Mouse (Mus musculus): ENCODE results near the gene Nags. TPM values are rescaled to one million over a fixed set of nuclear protein-coding genes. Genes with fewer than 3 reads are reported as not detected.

Nags gene
- polyA plus RNA-seq (2015; fragmentation: Nextera tagmentation; extraction: Ambion mirVana) = 0.10 and 0.14 TPM in 2 replicates

- Histone ChIP-seq H3K27me3 (peaks cover 68% of the 10 kb centered on the region), H3K36me3 (no peaks in the 10 kb centered on the region), H3K9ac (replicated peaks) (no peak within 1 kb of the TSS), H3K4me2 (replicated peaks) (peak within 1 kb of the TSS; percentile 33), H3K4me3 (peak within 1 kb of the TSS; percentile 19), H3K27ac (replicated peaks) (no peak within 1 kb of the TSS), H3K4me1 (peaks cover 13% of the 10 kb centered on the region), H3K9me3 (no peaks in the 10 kb centered on the region)
- ATAC-seq (replicated peaks) = no peak
- under 1% methylated on average over 43 of the region's 50 CpGs for WGBS
Observed at GRCm38 (mm10) chr11:102145471-102146001, at the start of gene Nags. Gene Nags (plus strand): TSS chr11:102145513.

GRCm38 (mm10) chr11:102095676-102096075 lies 49.6 kb upstream of the Nags start:
- Histone ChIP-seq H3K4me2 (replicated peaks) (no peak overlapping the region), H3K4me3 (no peak overlapping the region), H3K4me1 (peaks cover 12% of the 10 kb centered on the region), H3K36me3 (no peaks in the 10 kb centered on the region), H3K27me3 (no peaks in the 10 kb centered on the region), H3K9ac (replicated peaks) (no peak overlapping the region), H3K9me3 (no peaks in the 10 kb centered on the region), H3K27ac (replicated peaks) (no peak overlapping the region)
- no peak for ATAC-seq (replicated peaks)
- 80% methylated on average over 3 of the region's 3 CpGs for WGBS

DNA sequence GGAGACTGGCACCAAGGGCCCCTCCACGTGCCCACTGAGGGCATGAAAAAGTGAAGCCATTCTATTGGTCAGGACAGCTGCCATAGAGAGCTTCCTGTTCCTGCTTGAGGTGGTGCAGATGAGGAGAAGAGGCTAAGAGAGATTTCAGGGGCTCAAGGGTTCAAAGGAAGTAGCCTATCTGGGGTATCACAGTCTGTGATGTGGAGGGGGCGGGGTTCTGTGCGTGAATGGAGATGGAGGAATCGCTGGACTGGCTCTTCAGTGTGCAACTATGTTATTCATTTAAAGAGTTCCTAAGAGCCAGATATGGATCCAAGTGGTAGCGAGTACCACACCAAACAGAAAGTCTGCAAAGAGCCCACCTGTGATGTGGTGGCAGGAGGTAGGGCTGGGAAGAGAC lies 48.9 kb upstream of the Nags start:
- no peak overlapping the region for H3K9ac ChIP-seq (replicated peaks)
- H3K4me3 ChIP-seq = no peak overlapping the region
- peaks cover 12% of the 10 kb centered on the region for H3K4me1 ChIP-seq
- H3K36me3 ChIP-seq = no peaks in the 10 kb centered on the region
- H3K27ac ChIP-seq (replicated peaks) = no peak overlapping the region
- ATAC-seq (replicated peaks) = peak; percentile 7; the same call in 1 of the 2 replicates
- H3K4me2 ChIP-seq (replicated peaks) = peak overlapping the region; percentile 43
- H3K9me3 ChIP-seq = no peaks in the 10 kb centered on the region
- WGBS = 75% methylated on average over 5 of the region's 5 CpGs
- no peaks in the 10 kb centered on the region for H3K27me3 ChIP-seq

DNA sequence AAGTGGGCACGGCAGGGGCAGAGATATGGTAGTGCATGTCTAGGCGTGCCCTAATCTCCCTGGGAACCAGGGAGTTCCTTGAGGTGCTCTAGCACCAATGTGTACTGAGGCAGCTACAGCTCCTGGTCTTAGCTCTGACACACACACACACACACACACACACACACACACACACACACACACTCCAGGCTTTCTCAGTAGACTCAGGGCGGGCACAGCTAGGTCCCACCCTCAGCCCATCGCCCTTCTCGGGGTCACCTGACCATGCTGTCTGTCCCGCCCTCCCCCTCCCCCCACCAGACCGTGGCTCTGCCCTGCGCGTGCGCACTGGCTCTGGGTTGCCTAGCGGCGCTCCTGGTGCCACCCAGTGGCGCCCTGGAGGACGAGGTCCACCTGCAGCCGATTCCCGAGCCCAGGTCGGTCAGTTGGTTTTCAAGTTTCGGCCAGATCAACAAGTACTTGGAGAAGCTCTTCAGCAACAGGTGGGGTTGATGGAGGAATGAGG lies 48.4 kb upstream of the Nags start:
- Histone ChIP-seq H3K4me2 (replicated peaks) (peak overlapping the region; percentile 43), H3K27ac (replicated peaks) (no peak overlapping the region), H3K4me3 (peak overlapping the region; percentile 10), H3K9me3 (no peaks in the 10 kb centered on the region), H3K9ac (replicated peaks) (no peak overlapping the region), H3K27me3 (no peaks in the 10 kb centered on the region), H3K36me3 (no peaks in the 10 kb centered on the region), H3K4me1 (peaks cover 12% of the 10 kb centered on the region)
- ATAC-seq (replicated peaks) = peak; percentile 90
- 3% methylated on average over 14 of the region's 18 CpGs for WGBS

GRCm38 (mm10) chr11:102101219-102101618 lies 44.1 kb upstream of the Nags start, which contains the start of gene Ppy:
Gene Ppy (minus strand): TSS chr11:102101319.
- H3K9ac ChIP-seq (replicated peaks) = no peak within 1 kb of the TSS
- peaks cover 19% of the 10 kb centered on the region for H3K27me3 ChIP-seq
- peaks cover 11% of the 10 kb centered on the region for H3K4me1 ChIP-seq
- no peaks in the 10 kb centered on the region for H3K36me3 ChIP-seq
- WGBS = 79% methylated on average over 4 of the region's 4 CpGs
- no peak for ATAC-seq (replicated peaks)
- H3K4me3 ChIP-seq = no peak within 1 kb of the TSS
- no peak within 1 kb of the TSS for H3K4me2 ChIP-seq (replicated peaks)
- no peaks in the 10 kb centered on the region for H3K9me3 ChIP-seq
- no peak within 1 kb of the TSS for H3K27ac ChIP-seq (replicated peaks)

- Histone ChIP-seq H3K9me3 (no peaks in the 10 kb centered on the region), H3K27ac (replicated peaks) (no peak overlapping the region), H3K9ac (replicated peaks) (no peak overlapping the region), H3K4me3 (no peak overlapping the region), H3K36me3 (no peaks in the 10 kb centered on the region), H3K27me3 (peaks cover 32% of the 10 kb centered on the region), H3K4me1 (peaks cover 3% of the 10 kb centered on the region), H3K4me2 (replicated peaks) (no peak overlapping the region)
- 18% methylated on average over 17 of the region's 17 CpGs for WGBS
- ATAC-seq (replicated peaks) = 0 out of 2 replicates have a peak, but pooled peaks have one; percentile 53
Observed at GRCm38 (mm10) chr11:102102485-102103258, 42.6 kb upstream of the Nags start.

GRCm38 (mm10) chr11:102106911-102107310 lies 38.4 kb upstream of the Nags start:
- WGBS = 3% methylated on average over 21 of the region's 21 CpGs
- Histone ChIP-seq H3K9ac (replicated peaks) (no peak overlapping the region), H3K27me3 (peaks cover 48% of the 10 kb centered on the region), H3K27ac (replicated peaks) (no peak overlapping the region), H3K4me2 (replicated peaks) (no peak overlapping the region), H3K9me3 (no peaks in the 10 kb centered on the region), H3K36me3 (no peaks in the 10 kb centered on the region), H3K4me1 (peaks cover 3% of the 10 kb centered on the region), H3K4me3 (no peak overlapping the region)
- ATAC-seq (replicated peaks) = no peak

- Histone ChIP-seq H3K27ac (replicated peaks) (no peak within 1 kb of the TSS), H3K4me3 (no peak within 1 kb of the TSS), H3K36me3 (no peaks in the 10 kb centered on the region), H3K4me2 (replicated peaks) (no peak within 1 kb of the TSS), H3K27me3 (peaks cover 48% of the 10 kb centered on the region), H3K4me1 (peaks cover 3% of the 10 kb centered on the region), H3K9me3 (no peaks in the 10 kb centered on the region), H3K9ac (replicated peaks) (no peak within 1 kb of the TSS)
- ATAC-seq (replicated peaks) = no peak
- 7% methylated on average over 9 of the region's 9 CpGs for WGBS
Observed at GRCm38 (mm10) chr11:102107732-102108131, 37.6 kb upstream of the Nags start, which contains the start of gene Pyy. Gene Pyy (minus strand): TSS chr11:102107832.

DNA sequence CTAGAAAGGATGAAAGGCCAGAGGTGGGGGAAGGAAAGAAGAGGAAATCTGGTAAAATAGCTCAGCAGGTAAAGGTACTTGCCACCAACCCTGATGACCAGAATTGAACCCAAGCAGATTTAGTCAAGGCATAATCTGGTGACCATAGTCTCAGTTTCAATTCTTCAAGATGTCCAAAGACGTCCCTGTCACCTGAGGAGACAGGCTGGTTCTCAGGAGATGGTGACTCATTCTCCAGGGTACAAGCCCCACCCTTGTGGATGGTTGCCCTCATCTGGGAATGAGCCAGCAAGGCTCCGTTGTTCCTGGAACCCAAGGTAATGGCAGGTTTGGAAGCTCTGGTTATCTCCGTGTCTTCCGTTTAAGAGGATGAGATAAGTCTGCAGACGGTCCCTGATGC lies 33.7 kb upstream of the Nags start:
- no peak overlapping the region for H3K27ac ChIP-seq (replicated peaks)
- H3K36me3 ChIP-seq = no peaks in the 10 kb centered on the region
- 86% methylated on average over 5 of the region's 5 CpGs for WGBS
- H3K4me2 ChIP-seq (replicated peaks) = no peak overlapping the region
- H3K9me3 ChIP-seq = no peaks in the 10 kb centered on the region
- H3K27me3 ChIP-seq = peaks cover 27% of the 10 kb centered on the region
- ATAC-seq (replicated peaks) = no peak
- no peak overlapping the region for H3K9ac ChIP-seq (replicated peaks)
- H3K4me3 ChIP-seq = no peak overlapping the region
- H3K4me1 ChIP-seq = peaks cover 3% of the 10 kb centered on the region

DNA sequence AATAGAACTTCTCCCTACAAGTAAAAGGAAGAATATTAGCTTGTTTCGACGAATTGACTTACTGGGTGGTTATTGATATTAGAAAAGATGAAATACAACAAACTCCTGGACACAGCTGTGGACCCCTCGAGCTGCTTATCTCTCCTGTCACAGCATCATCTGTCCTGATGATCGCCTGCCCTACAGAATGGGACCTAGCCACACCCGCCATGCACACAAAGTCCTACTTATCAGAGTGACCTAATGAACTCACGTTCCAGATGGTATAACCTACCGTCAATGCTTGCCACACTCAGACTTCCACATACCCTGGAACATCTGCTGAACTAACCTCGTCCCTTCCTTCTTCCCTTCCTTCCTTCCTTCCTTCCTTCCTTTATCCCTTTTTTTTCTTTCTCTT lies 29.1 kb upstream of the Nags start:
- no peak for ATAC-seq (replicated peaks)
- H3K9ac ChIP-seq (replicated peaks) = no peak overlapping the region
- no peaks in the 10 kb centered on the region for H3K9me3 ChIP-seq
- H3K27ac ChIP-seq (replicated peaks) = no peak overlapping the region
- no peaks in the 10 kb centered on the region for H3K4me1 ChIP-seq
- H3K27me3 ChIP-seq = no peaks in the 10 kb centered on the region
- 83% methylated on average over 8 of the region's 8 CpGs for WGBS
- no peak overlapping the region for H3K4me2 ChIP-seq (replicated peaks)
- no peak overlapping the region for H3K4me3 ChIP-seq
- H3K36me3 ChIP-seq = no peaks in the 10 kb centered on the region

GRCm38 (mm10) chr11:102117386-102117785 lies 27.9 kb upstream of the Nags start:
- Histone ChIP-seq H3K36me3 (no peaks in the 10 kb centered on the region), H3K4me2 (replicated peaks) (no peak overlapping the region), H3K9me3 (no peaks in the 10 kb centered on the region), H3K4me3 (no peak overlapping the region), H3K4me1 (no peaks in the 10 kb centered on the region), H3K9ac (replicated peaks) (no peak overlapping the region), H3K27me3 (no peaks in the 10 kb centered on the region), H3K27ac (replicated peaks) (no peak overlapping the region)
- 84% methylated on average over 6 of the region's 6 CpGs for WGBS
- ATAC-seq (replicated peaks) = no peak

- Histone ChIP-seq H3K27ac (replicated peaks) (no peak overlapping the region), H3K9ac (replicated peaks) (no peak overlapping the region), H3K4me2 (replicated peaks) (no peak overlapping the region), H3K36me3 (no peaks in the 10 kb centered on the region), H3K27me3 (no peaks in the 10 kb centered on the region), H3K4me3 (no peak overlapping the region), H3K9me3 (no peaks in the 10 kb centered on the region), H3K4me1 (peaks cover 4% of the 10 kb centered on the region)
- no peak for ATAC-seq (replicated peaks)
- WGBS = 20% methylated on average over 4 of the region's 4 CpGs
Observed at GRCm38 (mm10) chr11:102134516-102134915, 10.8 kb upstream of the Nags start.
